Mouse (Mus musculus): Measurements from ENCODE around the gene Znhit3.
A peak's percentile ranks its signal among the peaks of the same experiment; 100 is the strongest.

Gene Znhit3

GRCm38 (mm10) chr11:84920981-84921380 is 4.8 kb upstream of the Znhit3 start:
- DNase-seq (ENCODE audit: low read depth, low spot score): no peak

GRCm38 (mm10) chr11:84919951-84920350 is 3.8 kb upstream of the Znhit3 start:
- no peak for DNase-seq (ENCODE audit: low read depth, low spot score)

- DNase-seq (ENCODE audit: low read depth, low spot score): no peak
Measured at GRCm38 (mm10) chr11:84919276-84919675, 3.1 kb upstream of the Znhit3 start.

- DNase-seq (ENCODE audit: low read depth, low spot score): peak; percentile 77
Measured at GRCm38 (mm10) chr11:84918425-84918824, 2.3 kb upstream of the Znhit3 start.

GRCm38 (mm10) chr11:84916703-84917300 is 636 bp upstream of the Znhit3 start:
- DNase-seq (ENCODE audit: low read depth, low spot score): no peak

- DNase-seq (ENCODE audit: low read depth, low spot score): no peak
Measured at GRCm38 (mm10) chr11:84914673-84915072, 1.5 kb downstream of the Znhit3 start.

- no peak for DNase-seq (ENCODE audit: low read depth, low spot score)
Measured at GRCm38 (mm10) chr11:84910411-84910810, 5.8 kb downstream of the Znhit3 start.

GRCm38 (mm10) chr11:84908480-84908879 is 7.7 kb downstream of the Znhit3 start:
- DNase-seq (ENCODE audit: low read depth, low spot score): no peak

- no peak for DNase-seq (ENCODE audit: low read depth, low spot score)
Measured at GRCm38 (mm10) chr11:84907081-84907480, 9.1 kb downstream of the Znhit3 start.

GRCm38 (mm10) chr11:84904597-84905144 is 11.5 kb downstream of the Znhit3 start:
- no peak for DNase-seq (ENCODE audit: low read depth, low spot score)

GRCm38 (mm10) chr11:84893113-84893512 is 23.1 kb downstream of the Znhit3 start:
- no peak for DNase-seq (ENCODE audit: low read depth, low spot score)

- DNase-seq (ENCODE audit: low read depth, low spot score): no peak
Measured at GRCm38 (mm10) chr11:84891705-84892104, 24.5 kb downstream of the Znhit3 start.

GRCm38 (mm10) chr11:84889492-84889891 is 26.7 kb downstream of the Znhit3 start:
- DNase-seq (ENCODE audit: low read depth, low spot score): no peak

- DNase-seq (ENCODE audit: low read depth, low spot score): no peak
Measured at GRCm38 (mm10) chr11:84888025-84888424, 28.1 kb downstream of the Znhit3 start.

GRCm38 (mm10) chr11:84886767-84887511 is 29.2 kb downstream of the Znhit3 start:
- no peak for DNase-seq (ENCODE audit: low read depth, low spot score)

- DNase-seq (ENCODE audit: low read depth, low spot score): no peak
Measured at GRCm38 (mm10) chr11:84886236-84886635, 29.9 kb downstream of the Znhit3 start.

- no peak for DNase-seq (ENCODE audit: low read depth, low spot score)
Measured at GRCm38 (mm10) chr11:84885238-84885637, 30.9 kb downstream of the Znhit3 start.

GRCm38 (mm10) chr11:84882346-84882745 is 33.8 kb downstream of the Znhit3 start:
- DNase-seq (ENCODE audit: low read depth, low spot score): no peak

- no peak for DNase-seq (ENCODE audit: low read depth, low spot score)
Measured at GRCm38 (mm10) chr11:84880971-84881370, 35.2 kb downstream of the Znhit3 start.

- no peak for DNase-seq (ENCODE audit: low read depth, low spot score)
Measured at GRCm38 (mm10) chr11:84880465-84880961, 35.7 kb downstream of the Znhit3 start.

GRCm38 (mm10) chr11:84879772-84880464 is 36.2 kb downstream of the Znhit3 start, which contains the start of the genes Myo19 and Pigw:
Gene Myo19 (plus strand): TSS chr11:84880148.
Gene Pigw (minus strand): TSS chr11:84880285.
- no peak for DNase-seq (ENCODE audit: low read depth, low spot score)
